Mouse (Mus musculus): ENCODE measurements at regions not wholly inside any gene's neighbourhood (a gene's known extent, or its start where the extent isn't known, plus 50 kb on each side); places are given as distances from the start of the nearest gene placed in this dataset.

GRCm38 (mm10) chr13:70446940-70447339 is 190.5 kb downstream of the Ice1 start:
- H3K27me3 ChIP-seq (ENCODE audit: control insufficient read depth, insufficient read depth, low read length) = no peaks in the 10 kb centered on the region
- no peak overlapping the region for H3K27ac ChIP-seq (replicated peaks; ENCODE audit: insufficient read depth, low read depth, low read length)
- no peak overlapping the region for H3K9ac ChIP-seq (ENCODE audit: low read depth, low read length)
- WGBS = 85% methylated on average over 4 of the region's 4 CpGs
- H3K4me3 ChIP-seq (ENCODE audit: insufficient read depth, low read depth, low read length) = no peak overlapping the region
- H3K36me3 ChIP-seq (ENCODE audit: control insufficient read depth, insufficient read depth, low read length) = no peaks in the 10 kb centered on the region
- TF ChIP-seq CTCF (IDR thresholded peaks at IDR 0.05; ENCODE audit: low read depth, low read length) (no peak), POLR2A (IDR thresholded peaks at IDR 0.05; ENCODE audit: extremely low read depth, insufficient read depth, low read length) (no peak)
- H3K4me1 ChIP-seq (ENCODE audit: control insufficient read depth, insufficient read depth, low read length) = no peaks in the 10 kb centered on the region
- DNase-seq (ENCODE audit: extremely low read depth, low read depth, low spot score) = no peak
- H3K79me2 ChIP-seq (ENCODE audit: control insufficient read depth, insufficient read depth, low read length) = no peaks in the 10 kb centered on the region

GRCm38 (mm10) chr13:70454592-70455390 is 182.6 kb downstream of the Ice1 start:
- Histone ChIP-seq H3K36me3 (ENCODE audit: control insufficient read depth, insufficient read depth, low read length) (no peaks in the 10 kb centered on the region), H3K27me3 (ENCODE audit: control insufficient read depth, insufficient read depth, low read length) (no peaks in the 10 kb centered on the region), H3K27ac (replicated peaks; ENCODE audit: insufficient read depth, low read depth, low read length) (no peak overlapping the region), H3K9ac (ENCODE audit: low read depth, low read length) (no peak overlapping the region), H3K4me1 (ENCODE audit: control insufficient read depth, insufficient read depth, low read length) (no peaks in the 10 kb centered on the region), H3K79me2 (ENCODE audit: control insufficient read depth, insufficient read depth, low read length) (no peaks in the 10 kb centered on the region), H3K4me3 (ENCODE audit: insufficient read depth, low read depth, low read length) (no peak overlapping the region)
- WGBS = 79% methylated on average over 4 of the region's 4 CpGs
- TF ChIP-seq CTCF (IDR thresholded peaks at IDR 0.05; ENCODE audit: low read depth, low read length) (no peak), POLR2A (IDR thresholded peaks at IDR 0.05; ENCODE audit: extremely low read depth, insufficient read depth, low read length) (no peak)
- peak; percentile 14 for DNase-seq (ENCODE audit: extremely low read depth, low read depth, low spot score)

GRCm38 (mm10) chr13:70458406-70458805 is 179.0 kb downstream of the Ice1 start:
- H3K27ac ChIP-seq (replicated peaks; ENCODE audit: insufficient read depth, low read depth, low read length) = no peak overlapping the region
- no peak overlapping the region for H3K4me3 ChIP-seq (ENCODE audit: insufficient read depth, low read depth, low read length)
- DNase-seq (ENCODE audit: extremely low read depth, low read depth, low spot score) = no peak
- no peaks in the 10 kb centered on the region for H3K4me1 ChIP-seq (ENCODE audit: control insufficient read depth, insufficient read depth, low read length)
- no peaks in the 10 kb centered on the region for H3K36me3 ChIP-seq (ENCODE audit: control insufficient read depth, insufficient read depth, low read length)
- 65% methylated on average over 3 of the region's 3 CpGs for WGBS
- no peaks in the 10 kb centered on the region for H3K79me2 ChIP-seq (ENCODE audit: control insufficient read depth, insufficient read depth, low read length)
- H3K27me3 ChIP-seq (ENCODE audit: control insufficient read depth, insufficient read depth, low read length) = no peaks in the 10 kb centered on the region
- TF ChIP-seq CTCF (IDR thresholded peaks at IDR 0.05; ENCODE audit: low read depth, low read length) (no peak), POLR2A (IDR thresholded peaks at IDR 0.05; ENCODE audit: extremely low read depth, insufficient read depth, low read length) (no peak)
- no peak overlapping the region for H3K9ac ChIP-seq (ENCODE audit: low read depth, low read length)

- TF ChIP-seq CTCF (IDR thresholded peaks at IDR 0.05; ENCODE audit: low read depth, low read length) (no peak), POLR2A (IDR thresholded peaks at IDR 0.05; ENCODE audit: extremely low read depth, insufficient read depth, low read length) (no peak)
These were observed 172.4 kb downstream of the Ice1 start for GRCm38 (mm10) chr13:70464996-70465395.

GRCm38 (mm10) chr13:70474746-70475145 is 162.7 kb downstream of the Ice1 start:
- TF ChIP-seq POLR2A (IDR thresholded peaks at IDR 0.05; ENCODE audit: extremely low read depth, insufficient read depth, low read length) = no peak
- no peak for TF ChIP-seq CTCF (IDR thresholded peaks at IDR 0.05; ENCODE audit: low read depth, low read length)
- no peak for DNase-seq (ENCODE audit: extremely low read depth, low read depth, low spot score)
- 82% methylated on average over 4 of the region's 4 CpGs for WGBS
- Histone ChIP-seq H3K4me1 (ENCODE audit: control insufficient read depth, insufficient read depth, low read length) (no peaks in the 10 kb centered on the region; the same call in 1 of the 2 replicates), H3K9ac (ENCODE audit: low read depth, low read length) (no peak overlapping the region), H3K4me3 (ENCODE audit: insufficient read depth, low read depth, low read length) (no peak overlapping the region), H3K27ac (replicated peaks; ENCODE audit: insufficient read depth, low read depth, low read length) (no peak overlapping the region), H3K36me3 (ENCODE audit: control insufficient read depth, insufficient read depth, low read length) (no peaks in the 10 kb centered on the region), H3K27me3 (ENCODE audit: control insufficient read depth, insufficient read depth, low read length) (no peaks in the 10 kb centered on the region), H3K79me2 (ENCODE audit: control insufficient read depth, insufficient read depth, low read length) (no peaks in the 10 kb centered on the region)

More at GRCm38 (mm10) chr13:70464996-70465395, 172.4 kb downstream of the Ice1 start:
- Histone ChIP-seq H3K9ac (ENCODE audit: low read depth, low read length) (no peak overlapping the region), H3K27ac (replicated peaks; ENCODE audit: insufficient read depth, low read depth, low read length) (no peak overlapping the region), H3K4me1 (ENCODE audit: control insufficient read depth, insufficient read depth, low read length) (no peaks in the 10 kb centered on the region), H3K79me2 (ENCODE audit: control insufficient read depth, insufficient read depth, low read length) (no peaks in the 10 kb centered on the region), H3K36me3 (ENCODE audit: control insufficient read depth, insufficient read depth, low read length) (no peaks in the 10 kb centered on the region), H3K4me3 (ENCODE audit: insufficient read depth, low read depth, low read length) (no peak overlapping the region), H3K27me3 (ENCODE audit: control insufficient read depth, insufficient read depth, low read length) (no peaks in the 10 kb centered on the region)
- DNase-seq (ENCODE audit: extremely low read depth, low read depth, low spot score) = no peak
- 79% methylated on average over 5 of the region's 5 CpGs for WGBS

GRCm38 (mm10) chr13:70475366-70475765 is 162.1 kb downstream of the Ice1 start:
- Histone ChIP-seq H3K79me2 (ENCODE audit: control insufficient read depth, insufficient read depth, low read length) (no peaks in the 10 kb centered on the region), H3K27me3 (ENCODE audit: control insufficient read depth, insufficient read depth, low read length) (no peaks in the 10 kb centered on the region), H3K36me3 (ENCODE audit: control insufficient read depth, insufficient read depth, low read length) (no peaks in the 10 kb centered on the region), H3K9ac (ENCODE audit: low read depth, low read length) (no peak overlapping the region), H3K4me3 (ENCODE audit: insufficient read depth, low read depth, low read length) (no peak overlapping the region), H3K27ac (replicated peaks; ENCODE audit: insufficient read depth, low read depth, low read length) (no peak overlapping the region), H3K4me1 (ENCODE audit: control insufficient read depth, insufficient read depth, low read length) (no peaks in the 10 kb centered on the region; the same call in 1 of the 2 replicates)
- 55% methylated on average over 2 of the region's 2 CpGs for WGBS
- TF ChIP-seq POLR2A (IDR thresholded peaks at IDR 0.05; ENCODE audit: extremely low read depth, insufficient read depth, low read length) (no peak), CTCF (IDR thresholded peaks at IDR 0.05; ENCODE audit: low read depth, low read length) (no peak)
- no peak for DNase-seq (ENCODE audit: extremely low read depth, low read depth, low spot score)

All from liver, adult 2 months (tissue).